Mouse (Mus musculus): ENCODE data around the gene Hist1h4f. TPM values are rescaled to one million over a fixed set of nuclear protein-coding genes. Genes with fewer than 3 reads are reported as not detected.
"Not testable (repeated sequence)": the region's sequence is repeated elsewhere in the genome, so short reads cannot be mapped to it uniquely, and the experiment has no call there.

The Hist1h4f gene
- total and polyA plus RNA-seq, 3 experiments = 8.0 to 3,177 (median 478) TPM

GRCm38 (mm10) chr13:23591886-23592285, 40.4 kb upstream of the Hist1h4f start:
- not testable (repeated sequence) for H3K36me3 ChIP-seq (replicated peaks); H3K27me3 ChIP-seq (ENCODE audit: insufficient read depth, low read length); DNase-seq (ENCODE audit: low spot score); H3K4me3 ChIP-seq (ENCODE audit: low read depth, low read length); H3K9me3 ChIP-seq (replicated peaks); ATAC-seq (ENCODE audit: extremely low read depth, insufficient number of reproducible peaks, low FRiP score, poor library complexity, severe bottlenecking)
- peak; percentile 50 for TF ChIP-seq TAL1 (conservative IDR thresholded peaks at IDR 0.05; ENCODE audit: low read depth, low read length)
- H3K4me1 ChIP-seq (ENCODE audit: insufficient read depth, low read depth, low read length) = peaks cover 74% of the 10 kb centered on the region

GRCm38 (mm10) chr13:23591206-23591605, 39.8 kb upstream of the Hist1h4f start:
- no peak for TF ChIP-seq GATA2 (IDR thresholded peaks at IDR 0.05; ENCODE audit: borderline replicate concordance, low read depth, low read length)
- no peak for TF ChIP-seq GATA1 (IDR thresholded peaks at IDR 0.05; ENCODE audit: borderline replicate concordance, low read length)
- TF ChIP-seq CTCF (IDR thresholded peaks at IDR 0.05; ENCODE audit: low read depth, low read length) = no peak
- no peak for TF ChIP-seq TAL1 (conservative IDR thresholded peaks at IDR 0.05; ENCODE audit: low read depth, low read length)
- TF ChIP-seq POLR2AphosphoS5 (IDR thresholded peaks at IDR 0.05; ENCODE audit: insufficient replicate concordance, low read depth, low read length) = no peak
- ATAC-seq (ENCODE audit: extremely low read depth, insufficient number of reproducible peaks, low FRiP score, poor library complexity, severe bottlenecking) = no peak
- H3K4me1 ChIP-seq (ENCODE audit: insufficient read depth, low read depth, low read length) = peaks cover 76% of the 10 kb centered on the region

GRCm38 (mm10) chr13:23586940-23587225, 35.4 kb upstream of the Hist1h4f start:
- H3K9me3 ChIP-seq (replicated peaks) = no peaks in the 10 kb centered on the region
- no peaks in the 10 kb centered on the region for H3K36me3 ChIP-seq (replicated peaks)
- TF ChIP-seq GATA2 (IDR thresholded peaks at IDR 0.05; ENCODE audit: borderline replicate concordance, low read depth, low read length) (no peak), CTCF (IDR thresholded peaks at IDR 0.05; ENCODE audit: low read depth, low read length) (no peak), TAL1 (conservative IDR thresholded peaks at IDR 0.05; ENCODE audit: low read depth, low read length) (no peak), GATA1 (IDR thresholded peaks at IDR 0.05; ENCODE audit: borderline replicate concordance, low read length) (no peak), POLR2AphosphoS5 (IDR thresholded peaks at IDR 0.05; ENCODE audit: insufficient replicate concordance, low read depth, low read length) (no peak)
- no peak overlapping the region; the same call in 1 of the 2 replicates for H3K4me3 ChIP-seq (ENCODE audit: low read depth, low read length)
- no peaks in the 10 kb centered on the region for H3K27me3 ChIP-seq (ENCODE audit: insufficient read depth, low read length)
- peaks cover 63% of the 10 kb centered on the region for H3K4me1 ChIP-seq (ENCODE audit: insufficient read depth, low read depth, low read length)
- no peak for DNase-seq (ENCODE audit: low spot score)
- no peak for ATAC-seq (ENCODE audit: extremely low read depth, insufficient number of reproducible peaks, low FRiP score, poor library complexity, severe bottlenecking)

More at GRCm38 (mm10) chr13:23591206-23591605, 39.8 kb upstream of the Hist1h4f start:
- no peaks in the 10 kb centered on the region for H3K9me3 ChIP-seq (replicated peaks)
- H3K36me3 ChIP-seq (replicated peaks) = no peaks in the 10 kb centered on the region
- no peaks in the 10 kb centered on the region for H3K27me3 ChIP-seq (ENCODE audit: insufficient read depth, low read length)
- DNase-seq (ENCODE audit: low spot score) = no peak
- H3K4me3 ChIP-seq (ENCODE audit: low read depth, low read length) = no peak overlapping the region

- no peak for ATAC-seq (ENCODE audit: extremely low read depth, insufficient number of reproducible peaks, low FRiP score, poor library complexity, severe bottlenecking)
- H3K4me3 ChIP-seq (ENCODE audit: low read depth, low read length) = peak overlapping the region; percentile 4; the same call in 1 of the 2 replicates
- no peaks in the 10 kb centered on the region for H3K9me3 ChIP-seq (replicated peaks)
- H3K27me3 ChIP-seq (ENCODE audit: insufficient read depth, low read length) = no peaks in the 10 kb centered on the region
- no peak for TF ChIP-seq CTCF (IDR thresholded peaks at IDR 0.05; ENCODE audit: low read depth, low read length)
- TF ChIP-seq GATA1 (IDR thresholded peaks at IDR 0.05; ENCODE audit: borderline replicate concordance, low read length) = no peak
- no peak for TF ChIP-seq POLR2AphosphoS5 (IDR thresholded peaks at IDR 0.05; ENCODE audit: insufficient replicate concordance, low read depth, low read length)
- TF ChIP-seq TAL1 (conservative IDR thresholded peaks at IDR 0.05; ENCODE audit: low read depth, low read length) = no peak
- no peak for TF ChIP-seq GATA2 (IDR thresholded peaks at IDR 0.05; ENCODE audit: borderline replicate concordance, low read depth, low read length)
- peaks cover 62% of the 10 kb centered on the region for H3K4me1 ChIP-seq (ENCODE audit: insufficient read depth, low read depth, low read length)
- no peaks in the 10 kb centered on the region for H3K36me3 ChIP-seq (replicated peaks)
- DNase-seq (ENCODE audit: low spot score) = no peak
Observed at GRCm38 (mm10) chr13:23586099-23586939, 34.9 kb upstream of the Hist1h4f start.

GRCm38 (mm10) chr13:23585442-23586098, 34.1 kb upstream of the Hist1h4f start:
- H3K36me3 ChIP-seq (replicated peaks); H3K9me3 ChIP-seq (replicated peaks); H3K27me3 ChIP-seq (ENCODE audit: insufficient read depth, low read length): not testable (repeated sequence)
- Histone ChIP-seq H3K4me1 (ENCODE audit: insufficient read depth, low read depth, low read length) (peaks cover 62% of the 10 kb centered on the region), H3K4me3 (ENCODE audit: low read depth, low read length) (peak overlapping the region; percentile 64; the same call in 1 of the 2 replicates)
- peak; percentile 99 for TF ChIP-seq POLR2AphosphoS5 (IDR thresholded peaks at IDR 0.05; ENCODE audit: insufficient replicate concordance, low read depth, low read length)
- DNase-seq (ENCODE audit: low spot score) (peak; percentile 38), ATAC-seq (ENCODE audit: extremely low read depth, insufficient number of reproducible peaks, low FRiP score, poor library complexity, severe bottlenecking) (peak; percentile 71)

- no peaks in the 10 kb centered on the region for H3K27me3 ChIP-seq (ENCODE audit: insufficient read depth, low read length)
- TF ChIP-seq GATA2 (IDR thresholded peaks at IDR 0.05; ENCODE audit: borderline replicate concordance, low read depth, low read length) = no peak
- peak; percentile 97 for TF ChIP-seq POLR2AphosphoS5 (IDR thresholded peaks at IDR 0.05; ENCODE audit: insufficient replicate concordance, low read depth, low read length)
- no peak for TF ChIP-seq TAL1 (conservative IDR thresholded peaks at IDR 0.05; ENCODE audit: low read depth, low read length)
- DNase-seq (ENCODE audit: low spot score) = no peak
- peaks cover 61% of the 10 kb centered on the region for H3K4me1 ChIP-seq (ENCODE audit: insufficient read depth, low read depth, low read length)
- H3K36me3 ChIP-seq (replicated peaks) = no peaks in the 10 kb centered on the region
- no peaks in the 10 kb centered on the region for H3K9me3 ChIP-seq (replicated peaks)
- peak overlapping the region; percentile 64 for H3K4me3 ChIP-seq (ENCODE audit: low read depth, low read length)
- ATAC-seq (ENCODE audit: extremely low read depth, insufficient number of reproducible peaks, low FRiP score, poor library complexity, severe bottlenecking) = peak; percentile 4; the same call in 1 of the 2 replicates
Observed at GRCm38 (mm10) chr13:23585029-23585441, 33.6 kb upstream of the Hist1h4f start.
